Mouse (Mus musculus) spleen, adult 2 months (tissue): ENCODE data around the gene Hivep3. TPM values are rescaled to one million over a fixed set of nuclear protein-coding genes. Genes with fewer than 3 reads are reported as not detected.

ENCODE experiments used
- DNase-seq, 2 experiments: peaks; one replicate each; pipeline versions ENCODE4 v3.0.0 to v3.0.0-alpha.2; 2012 to 2021; ENCODE audit warnings: low spot score in 2 of 2, low read depth in 1 of 2
- H3K27ac ChIP-seq: fragments of 200-500 bp; 2 replicates; pipeline ENCODE4 v1.5.1; 2012; ENCODE audit warnings: low read length, inconsistent platforms; ENCODE audit not compliant: insufficient read depth
- H3K27me3 ChIP-seq: fragments of 200-500 bp; 2 replicates; pipeline ENCODE4 v1.6.1; 2012; ENCODE audit warnings: mild to moderate bottlenecking, moderate library complexity, low read length, inconsistent platforms; ENCODE audit not compliant: control insufficient read depth, insufficient read depth
- H3K36me3 ChIP-seq: fragments of 200-500 bp; 2 replicates; pipeline ENCODE4 v1.6.1; 2012; ENCODE audit warnings: mild to moderate bottlenecking, low read length, inconsistent platforms; ENCODE audit not compliant: control insufficient read depth, insufficient read depth
- H3K4me1 ChIP-seq: fragments of 200-500 bp; 2 replicates; pipeline ENCODE4 v1.6.1; 2011; ENCODE audit warnings: inconsistent platforms; ENCODE audit not compliant: control insufficient read depth, insufficient read depth, insufficient read length
- H3K4me3 ChIP-seq: fragments of 200-500 bp; 2 replicates; pipeline ENCODE4 v1.5.1; 2011; ENCODE audit warnings: mild to moderate bottlenecking, inconsistent platforms; ENCODE audit not compliant: insufficient read depth, insufficient read length; ENCODE audit errors: extremely low read depth
- CTCF ChIP-seq: fragments of 200-500 bp; IDR thresholded peaks from 2 replicates; pipeline ENCODE4 v1.5.1; 2011; ENCODE audit warnings: mild to moderate bottlenecking, inconsistent platforms; ENCODE audit not compliant: insufficient read depth, insufficient read length, insufficient replicate concordance; ENCODE audit errors: extremely low read depth
- POLR2A ChIP-seq: fragments of 200-500 bp; IDR thresholded peaks from 2 replicates; pipeline ENCODE4 v1.6.1; 2011; ENCODE audit warnings: low read depth, low read length, inconsistent platforms
- WGBS: fragments of 180-500 bp; shearing (Covaris S2); methylation state at CpG from one replicate; pipeline ENCODE4 v1.1.7; 2018; 5-methylcytosine and 5-hydroxymethylcytosine counted together
- polyA plus RNA-seq: library from polyadenylated mRNA; depleted of rRNA; stranded (reverse); fragments of >200 nt; gene quantifications from 2 replicates; pipeline ENCODE4 v1.2.3, GENCODE M21; 2012

Hivep3 gene
- polyA plus RNA-seq, 1 experiment = 8.7 TPM

- TF ChIP-seq CTCF (no peak), POLR2A (no peak)
- Histone ChIP-seq H3K27me3 (no peaks in the 10 kb centered on the region), H3K4me1 (no peaks in the 10 kb centered on the region; the same call in 1 of the 2 replicates), H3K36me3 (no peaks in the 10 kb centered on the region), H3K4me3 (no peak overlapping the region), H3K27ac (no peak overlapping the region)
- DNase-seq = no peak
- WGBS = 89% methylated on average over 4 of the region's 4 CpGs
These were observed 23.4 kb upstream of the Hivep3 start for GRCm38 (mm10) chr4:119710208-119710607.

DNA sequence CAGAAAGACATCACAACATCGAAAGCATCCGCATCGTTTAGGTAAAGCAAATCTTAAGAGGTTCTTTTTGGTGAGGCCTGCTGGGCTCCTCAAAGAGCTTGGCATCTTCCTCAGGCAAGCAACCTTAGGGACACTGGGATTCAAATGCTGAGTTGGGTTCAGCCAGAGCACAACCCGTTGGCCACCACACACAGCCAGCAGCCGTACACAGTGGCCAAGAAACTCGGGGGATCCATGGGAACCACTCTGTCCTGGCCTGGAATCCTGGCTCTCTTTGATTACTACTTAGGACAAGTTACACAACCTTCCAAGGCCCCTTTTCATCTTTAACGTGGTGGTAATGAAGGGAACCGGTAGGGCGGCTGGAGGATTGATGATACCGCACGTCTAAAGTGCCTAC is 16.1 kb upstream of the Hivep3 start:
- H3K27me3 ChIP-seq = no peaks in the 10 kb centered on the region
- WGBS = 93% methylated on average over 11 of the region's 11 CpGs
- no peaks in the 10 kb centered on the region for H3K36me3 ChIP-seq
- no peaks in the 10 kb centered on the region for H3K4me1 ChIP-seq
- DNase-seq = no peak
- no peak overlapping the region for H3K4me3 ChIP-seq
- no peak for TF ChIP-seq CTCF
- no peak for TF ChIP-seq POLR2A
- H3K27ac ChIP-seq = no peak overlapping the region

DNA sequence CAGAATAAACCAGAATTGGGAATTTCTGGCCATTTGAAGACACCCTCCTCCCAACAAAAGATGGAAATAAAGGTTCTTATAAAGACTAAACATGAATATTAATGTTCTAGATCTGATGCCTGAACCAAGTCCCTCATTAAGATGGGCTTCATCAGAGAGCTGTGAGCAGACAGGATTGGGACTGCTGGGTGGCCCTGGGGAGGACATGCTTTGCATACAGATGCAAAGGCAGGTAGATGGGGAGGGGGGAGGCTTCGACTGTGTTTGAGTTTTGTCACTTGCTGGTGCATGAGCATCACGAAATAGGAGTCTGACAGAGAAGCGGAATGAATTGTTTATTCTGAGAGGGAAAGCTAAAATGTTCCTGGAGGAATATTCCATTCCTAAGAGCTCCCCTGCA is 12.1 kb upstream of the Hivep3 start:
- H3K36me3 ChIP-seq = no peaks in the 10 kb centered on the region
- WGBS = 84% methylated on average over 3 of the region's 3 CpGs
- no peak overlapping the region for H3K27ac ChIP-seq
- no peaks in the 10 kb centered on the region for H3K4me1 ChIP-seq
- H3K4me3 ChIP-seq = no peak overlapping the region
- TF ChIP-seq CTCF (no peak), POLR2A (no peak)
- no peaks in the 10 kb centered on the region for H3K27me3 ChIP-seq
- DNase-seq = no peak

GRCm38 (mm10) chr4:119726074-119726473 is 7.5 kb upstream of the Hivep3 start:
- Histone ChIP-seq H3K4me1 (no peaks in the 10 kb centered on the region), H3K4me3 (no peak overlapping the region), H3K27ac (no peak overlapping the region), H3K27me3 (no peaks in the 10 kb centered on the region), H3K36me3 (no peaks in the 10 kb centered on the region)
- no peak for DNase-seq
- TF ChIP-seq CTCF = no peak
- no peak for TF ChIP-seq POLR2A
- WGBS = 22% methylated on average over 5 of the region's 5 CpGs

DNA sequence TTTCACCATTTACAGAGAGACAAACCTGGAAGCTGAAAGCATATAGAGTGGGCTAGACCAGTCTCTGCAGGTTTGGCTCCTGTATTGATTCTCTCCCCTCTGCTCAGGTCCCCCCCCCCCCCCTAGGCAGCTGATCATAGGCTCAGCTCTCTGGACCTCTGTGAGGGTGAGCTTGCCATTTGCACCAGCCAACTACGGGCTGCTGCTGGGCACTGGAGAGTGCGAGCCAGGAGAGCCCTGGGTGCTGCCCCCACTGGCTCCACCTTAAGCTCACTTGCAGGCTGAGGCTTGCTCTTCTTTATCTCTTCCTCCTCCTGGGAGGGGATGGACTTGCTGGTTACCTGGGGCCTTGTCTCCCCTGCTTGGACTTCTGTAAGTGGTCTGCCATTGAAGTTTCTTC is 5.7 kb upstream of the Hivep3 start:
- no peak for TF ChIP-seq CTCF
- no peak for TF ChIP-seq POLR2A
- WGBS = 90% methylated on average over 2 of the region's 2 CpGs
- DNase-seq = no peak

DNA sequence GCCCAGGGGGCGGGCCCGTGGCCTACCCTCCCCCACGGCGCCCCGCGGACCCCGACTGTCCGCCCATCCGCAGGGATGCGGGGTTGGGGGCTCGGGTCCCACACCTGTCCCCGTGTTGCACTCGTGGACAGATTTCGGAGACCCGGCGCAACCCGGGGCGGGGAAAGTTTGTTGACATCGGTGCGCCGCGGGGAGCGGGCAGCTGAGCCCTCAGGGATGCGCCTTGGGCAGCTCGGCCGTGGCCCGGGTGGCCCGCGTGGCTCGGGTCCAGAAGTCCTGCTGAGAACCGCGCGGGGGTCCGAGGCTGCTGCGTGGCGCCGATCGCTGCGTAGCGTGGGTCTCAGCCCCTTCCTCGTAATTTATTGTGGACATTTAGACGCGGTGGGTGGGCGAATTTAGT is 358 bp downstream of the Hivep3 start:
- Histone ChIP-seq H3K4me3 (peak overlapping the region; percentile 67), H3K27me3 (0 out of 2 replicates have a peak, but pooled peaks cover 3% of the 10 kb centered on the region), H3K36me3 (no peaks in the 10 kb centered on the region), H3K27ac (no peak overlapping the region), H3K4me1 (peaks cover 9% of the 10 kb centered on the region)
- no peak for DNase-seq
- no peak for TF ChIP-seq CTCF
- no peak for TF ChIP-seq POLR2A
- 3% methylated on average over 44 of the region's 44 CpGs for WGBS

More for the DNA sequence above, 5.7 kb upstream of the Hivep3 start:
- Histone ChIP-seq H3K4me1 (no peaks in the 10 kb centered on the region), H3K36me3 (no peaks in the 10 kb centered on the region), H3K4me3 (no peak overlapping the region), H3K27ac (no peak overlapping the region), H3K27me3 (no peaks in the 10 kb centered on the region)

DNA sequence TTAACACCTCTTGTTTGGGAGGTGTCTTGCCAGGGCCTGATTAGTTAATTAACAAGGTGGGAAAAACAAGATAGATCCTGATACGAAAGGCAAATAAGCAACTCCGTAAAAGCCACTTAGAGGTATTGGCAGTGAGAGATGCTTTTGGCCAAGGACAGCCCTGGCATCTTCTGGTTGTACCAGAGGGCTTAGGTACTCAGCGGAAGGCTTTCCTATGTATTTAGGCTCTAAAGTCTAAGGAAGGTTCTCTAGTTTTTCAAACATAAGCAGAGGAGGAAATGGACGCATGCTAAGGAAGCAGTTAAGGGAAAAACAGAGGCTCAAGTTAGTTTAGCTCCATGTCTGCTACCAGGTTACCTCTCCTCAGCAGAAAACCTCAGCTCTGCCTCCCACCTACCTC is 768 bp downstream of the Hivep3 start:
- H3K27ac ChIP-seq = no peak overlapping the region
- H3K36me3 ChIP-seq = no peaks in the 10 kb centered on the region
- 0 out of 2 replicates have a peak, but pooled peaks cover 3% of the 10 kb centered on the region for H3K27me3 ChIP-seq
- 51% methylated on average over 4 of the region's 4 CpGs for WGBS
- peaks cover 11% of the 10 kb centered on the region for H3K4me1 ChIP-seq
- DNase-seq = no peak
- peak overlapping the region; percentile 67; the same call in 1 of the 2 replicates for H3K4me3 ChIP-seq
- TF ChIP-seq POLR2A (no peak), CTCF (no peak)
